Mouse (Mus musculus): ENCODE results near the gene Angptl1. TPM values are rescaled to one million over a fixed set of nuclear protein-coding genes. Genes with fewer than 3 reads are reported as not detected.
A peak's percentile ranks its signal among the peaks of the same experiment; 100 is the strongest.

Angptl1 gene
- not detected in 2 replicates for total RNA-seq (2014; fragmentation: Nextera tagmentation)
- not detected in 2 replicates for total RNA-seq (2017)

DNA sequence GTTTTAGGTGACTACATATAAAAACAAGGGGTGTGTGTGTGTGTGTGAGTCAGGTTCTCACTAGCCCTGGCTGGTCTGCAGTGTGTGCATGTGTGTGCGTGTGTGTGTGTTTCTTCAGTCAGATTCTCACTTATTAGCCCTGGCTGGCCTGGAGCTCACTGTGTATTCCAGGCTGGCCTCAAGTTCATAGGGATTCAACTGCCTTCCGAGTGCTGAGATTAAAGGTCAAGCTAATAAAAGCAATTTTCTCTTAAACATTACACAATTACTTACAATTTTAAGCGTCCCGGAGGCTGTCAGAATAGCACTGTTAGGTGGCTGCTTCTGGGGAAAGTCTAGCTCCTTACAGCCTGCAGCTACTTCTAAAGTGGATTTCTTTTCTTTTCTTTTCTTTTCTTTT lies at the start of gene Angptl1:
Gene Angptl1 (plus strand): TSS at position 386 of the 400 bp plus-strand sequence.
- no peak for ATAC-seq (replicated peaks; ENCODE audit: low FRiP score, low TSS enrichment, poor library complexity, severe bottlenecking)

GRCm38 (mm10) chr1:156789844-156790490 lies 48.4 kb upstream of the Angptl1 start:
- ATAC-seq (replicated peaks; ENCODE audit: low FRiP score, low TSS enrichment, poor library complexity, severe bottlenecking), result no peak

GRCm38 (mm10) chr1:156796251-156796650 lies 42.1 kb upstream of the Angptl1 start:
- no peak for ATAC-seq (replicated peaks; ENCODE audit: low FRiP score, low TSS enrichment, poor library complexity, severe bottlenecking)

GRCm38 (mm10) chr1:156801276-156801675 lies 37.1 kb upstream of the Angptl1 start:
- no peak for ATAC-seq (replicated peaks; ENCODE audit: low FRiP score, low TSS enrichment, poor library complexity, severe bottlenecking)

GRCm38 (mm10) chr1:156808332-156808731 lies 30.0 kb upstream of the Angptl1 start:
- ATAC-seq (replicated peaks; ENCODE audit: low FRiP score, low TSS enrichment, poor library complexity, severe bottlenecking), result 0 out of 2 replicates have a peak, but pooled peaks have one; percentile 18

GRCm38 (mm10) chr1:156811928-156812327 lies 26.4 kb upstream of the Angptl1 start:
- ATAC-seq (replicated peaks; ENCODE audit: low FRiP score, low TSS enrichment, poor library complexity, severe bottlenecking), result no peak

DNA sequence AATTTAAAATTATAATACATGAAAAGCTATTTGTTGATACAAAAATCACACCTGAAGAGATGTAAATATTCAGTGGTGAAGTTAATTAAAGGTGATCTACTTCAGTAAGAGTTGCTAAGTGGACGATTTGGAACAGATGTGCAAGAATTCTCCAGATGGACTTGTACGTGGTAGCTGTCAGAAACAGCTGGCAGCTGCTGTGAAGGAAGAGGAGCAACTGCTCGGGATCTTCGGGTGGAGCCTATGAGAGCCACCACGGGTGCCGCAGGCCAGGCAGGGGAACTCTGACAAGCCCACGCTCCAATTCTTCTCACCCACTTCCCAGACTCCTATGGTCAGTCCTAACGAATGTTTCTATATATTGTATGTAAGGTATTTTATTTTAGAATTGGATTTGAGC lies 25.6 kb upstream of the Angptl1 start:
- no peak for ATAC-seq (replicated peaks; ENCODE audit: low FRiP score, low TSS enrichment, poor library complexity, severe bottlenecking)

GRCm38 (mm10) chr1:156813485-156813884 lies 24.9 kb upstream of the Angptl1 start:
- no peak for ATAC-seq (replicated peaks; ENCODE audit: low FRiP score, low TSS enrichment, poor library complexity, severe bottlenecking)

- ATAC-seq (replicated peaks; ENCODE audit: low FRiP score, low TSS enrichment, poor library complexity, severe bottlenecking), result no peak
These were observed 19.1 kb upstream of the Angptl1 start for GRCm38 (mm10) chr1:156819236-156819635.

GRCm38 (mm10) chr1:156838695-156839094 lies 333 bp downstream of the Angptl1 start:
- ATAC-seq (replicated peaks; ENCODE audit: low FRiP score, low TSS enrichment, poor library complexity, severe bottlenecking), result no peak

DNA sequence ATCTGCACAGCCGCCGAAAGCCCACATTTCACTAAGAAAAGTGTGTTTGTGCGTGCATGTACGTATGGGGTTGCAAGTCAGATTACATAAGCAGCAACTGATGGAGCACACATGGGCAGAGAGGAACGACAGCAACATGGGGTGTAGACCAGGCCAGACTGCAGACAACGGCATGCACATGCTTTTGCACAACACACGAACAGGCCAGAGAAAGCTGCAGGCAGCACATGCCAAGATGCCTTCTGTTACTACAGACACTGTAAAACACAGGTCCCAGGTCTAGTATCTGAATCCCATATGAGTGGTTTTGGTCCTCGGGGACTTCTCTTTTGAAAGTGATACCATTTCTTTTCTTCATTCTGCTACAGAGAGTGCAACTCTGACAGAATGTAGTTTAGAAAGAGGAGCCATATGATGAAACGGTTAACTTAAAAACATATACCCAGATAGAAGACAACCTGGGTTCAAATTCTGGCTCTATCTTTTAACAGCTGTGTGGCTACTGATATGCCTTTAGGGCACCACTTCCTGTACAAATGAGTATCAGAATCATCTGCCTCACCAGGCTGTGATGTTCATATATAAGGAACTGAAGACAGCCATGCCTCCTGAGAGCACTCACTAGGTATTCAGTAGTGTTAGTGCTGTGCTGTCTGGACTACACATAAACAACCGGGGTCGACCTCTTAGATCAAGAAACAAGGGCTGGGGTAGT lies 3.4 kb downstream of the Angptl1 start:
- ATAC-seq (replicated peaks; ENCODE audit: low FRiP score, low TSS enrichment, poor library complexity, severe bottlenecking), result peak; percentile 61

GRCm38 (mm10) chr1:156847098-156847497 lies 8.7 kb downstream of the Angptl1 start:
- 0 out of 2 replicates have a peak, but pooled peaks have one; percentile 55 for ATAC-seq (replicated peaks; ENCODE audit: low FRiP score, low TSS enrichment, poor library complexity, severe bottlenecking)

DNA sequence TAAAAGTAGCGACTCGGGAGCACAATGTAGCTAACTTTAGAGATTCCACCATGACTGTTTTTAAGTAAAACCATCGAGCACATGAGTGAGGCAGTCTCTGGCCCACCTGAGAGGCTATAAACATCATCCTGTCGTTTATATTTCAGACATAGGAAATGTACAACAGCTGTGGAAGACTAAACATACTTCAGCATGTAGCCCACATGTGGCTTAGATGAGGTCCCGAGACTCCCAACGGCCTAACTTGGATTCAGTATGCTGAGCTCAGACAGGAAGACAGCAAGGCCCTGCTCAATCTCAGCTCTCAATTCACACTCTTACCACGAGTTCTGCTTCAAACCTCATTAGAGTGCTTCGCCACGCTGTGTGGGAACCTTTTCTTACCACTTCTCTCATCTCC lies 14.0 kb downstream of the Angptl1 start:
- no peak for ATAC-seq (replicated peaks; ENCODE audit: low FRiP score, low TSS enrichment, poor library complexity, severe bottlenecking)

GRCm38 (mm10) chr1:156852872-156853271 lies 14.5 kb downstream of the Angptl1 start:
- no peak for ATAC-seq (replicated peaks; ENCODE audit: low FRiP score, low TSS enrichment, poor library complexity, severe bottlenecking)

DNA sequence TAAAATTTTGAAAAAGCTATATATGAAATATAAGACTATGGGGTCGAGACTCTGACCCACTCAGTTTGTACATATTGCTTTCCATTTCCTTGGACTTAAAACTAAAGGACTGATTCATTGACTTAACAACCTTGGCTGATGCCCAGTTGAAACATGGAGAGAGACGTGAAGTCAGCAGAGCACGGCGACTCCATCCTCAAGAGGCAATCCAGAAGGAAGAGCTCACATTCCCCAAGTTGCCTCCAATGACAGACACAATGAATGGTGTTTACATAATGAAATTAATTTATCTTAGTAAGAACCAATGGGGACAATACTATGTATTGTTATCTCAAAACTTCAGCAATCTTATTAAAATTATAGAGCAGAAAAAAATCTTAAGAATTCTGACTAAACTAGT lies 16.2 kb downstream of the Angptl1 start:
- ATAC-seq (replicated peaks; ENCODE audit: low FRiP score, low TSS enrichment, poor library complexity, severe bottlenecking), result no peak

DNA sequence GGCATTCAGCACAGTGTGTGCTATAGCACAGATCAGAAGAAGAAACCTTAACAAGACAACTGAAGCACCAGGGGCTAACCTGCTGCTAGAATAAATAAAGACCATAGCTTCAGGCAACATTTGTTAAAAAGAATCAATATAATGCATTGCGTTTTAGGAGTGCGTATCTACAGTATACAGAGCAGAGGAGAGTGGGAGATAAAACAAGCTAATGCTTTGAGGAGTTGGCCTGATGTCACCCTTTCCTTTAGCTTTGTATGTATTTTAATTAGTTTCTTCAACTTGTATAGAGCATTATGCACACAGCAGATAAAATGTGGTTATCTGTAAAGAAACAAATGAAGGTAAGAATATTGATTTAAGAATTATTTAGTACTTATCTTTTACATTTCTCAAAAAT lies 18.3 kb downstream of the Angptl1 start:
- peak; percentile 87 for ATAC-seq (replicated peaks; ENCODE audit: low FRiP score, low TSS enrichment, poor library complexity, severe bottlenecking)

DNA sequence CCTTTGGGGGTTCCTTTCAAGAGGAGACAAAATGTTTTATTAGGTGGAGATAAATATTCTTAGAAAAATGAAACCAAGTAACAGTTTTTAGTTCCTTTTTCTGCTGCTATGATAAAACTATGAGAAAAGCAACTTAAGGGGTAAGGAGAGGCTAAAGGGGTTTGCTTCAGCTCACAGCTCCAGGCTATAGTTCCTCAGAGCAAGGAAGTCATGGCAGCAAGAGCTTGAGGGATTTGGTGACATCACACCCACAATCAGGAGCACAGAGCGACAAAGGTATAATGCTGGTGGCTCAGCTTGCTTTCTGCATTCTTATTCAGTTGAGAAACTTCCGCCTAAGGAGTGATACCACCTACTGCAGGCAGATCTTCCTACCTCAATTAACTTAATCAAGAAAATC lies 20.8 kb downstream of the Angptl1 start:
- ATAC-seq (replicated peaks; ENCODE audit: low FRiP score, low TSS enrichment, poor library complexity, severe bottlenecking), result no peak

DNA sequence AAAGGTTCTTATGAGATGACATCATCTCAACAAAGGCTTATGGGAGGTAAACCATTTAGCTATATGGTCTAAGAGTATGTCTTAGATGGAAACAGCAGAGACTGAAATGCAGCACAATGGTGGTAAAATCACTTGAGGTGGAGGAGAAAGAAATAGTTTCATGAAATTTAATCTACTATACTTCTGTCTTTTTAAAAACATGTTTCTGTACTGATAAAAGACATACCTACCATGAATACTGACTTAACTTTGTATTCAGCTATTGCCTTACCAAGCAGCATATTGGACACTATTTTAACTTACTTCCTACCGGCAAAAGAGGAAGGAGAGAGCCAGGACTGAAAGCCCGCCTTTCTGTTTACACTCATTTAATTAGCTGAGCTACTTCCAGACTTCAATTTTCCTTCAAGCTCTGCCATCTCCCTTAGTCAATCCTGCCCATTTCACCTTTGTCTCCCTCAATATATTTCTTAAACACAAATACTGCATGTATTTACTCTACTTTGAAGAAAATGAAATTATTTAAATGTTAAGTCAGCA lies 21.4 kb downstream of the Angptl1 start:
- no peak for ATAC-seq (replicated peaks; ENCODE audit: low FRiP score, low TSS enrichment, poor library complexity, severe bottlenecking)

- ATAC-seq (replicated peaks; ENCODE audit: low FRiP score, low TSS enrichment, poor library complexity, severe bottlenecking), result 0 out of 2 replicates have a peak, but pooled peaks have one; percentile 12
These were observed 21.9 kb downstream of the Angptl1 start for GRCm38 (mm10) chr1:156860266-156860665.

GRCm38 (mm10) chr1:156861475-156862043 lies 23.2 kb downstream of the Angptl1 start:
- peak; percentile 74 for ATAC-seq (replicated peaks; ENCODE audit: low FRiP score, low TSS enrichment, poor library complexity, severe bottlenecking)
